Mouse (Mus musculus) embryo, embryonic 9.5 days (tissue): ENCODE measurements around the gene Bag6.

Experiments used
- DNase-seq: peaks from one replicate; pipeline ENCODE4 v3.0.0-alpha.2; 2017; ENCODE audit errors: extremely low spot score

The Bag6 gene

DNA sequence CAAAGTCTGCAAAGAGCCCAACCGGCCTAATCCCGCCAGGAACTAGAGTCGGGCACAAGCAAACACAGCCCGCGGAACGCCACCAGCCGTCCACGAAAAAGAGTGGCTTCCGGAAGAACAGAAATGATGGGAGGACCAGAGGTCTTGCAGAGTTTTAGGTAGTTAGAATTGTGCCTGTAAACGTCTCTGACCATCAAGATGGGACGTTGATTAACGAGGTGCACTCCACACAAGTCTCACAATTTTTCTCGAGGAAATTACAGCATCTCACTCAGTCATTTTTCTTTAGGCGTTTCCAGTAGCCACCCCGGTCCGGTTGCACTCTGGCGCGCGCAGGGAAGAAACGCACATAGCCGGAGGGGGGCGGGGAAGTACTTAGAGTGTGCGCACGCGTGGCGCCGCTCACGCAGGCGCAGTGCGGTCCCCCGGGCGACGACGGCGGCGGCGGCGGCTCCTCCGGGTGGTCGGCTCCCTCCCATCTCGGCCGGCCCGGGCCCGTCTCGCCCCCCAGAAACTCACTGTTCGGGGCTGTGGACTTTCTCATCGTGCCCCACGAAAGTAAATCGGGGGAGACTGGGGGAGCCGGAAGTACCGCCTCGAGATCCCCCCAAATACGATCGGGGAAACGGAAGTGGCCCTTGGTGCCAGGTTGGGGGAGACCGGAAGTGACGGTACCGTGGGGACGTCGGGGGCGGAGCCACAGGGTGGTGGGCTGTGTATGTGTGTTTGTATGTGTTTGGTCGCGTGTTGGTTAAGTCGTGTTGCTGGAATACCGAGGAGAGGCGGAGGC, at the start of gene Bag6:
Gene Bag6, plus strand, starts transcription at position 378 of the 790 bp plus-strand sequence.
- peak; percentile 96 for DNase-seq

DNA sequence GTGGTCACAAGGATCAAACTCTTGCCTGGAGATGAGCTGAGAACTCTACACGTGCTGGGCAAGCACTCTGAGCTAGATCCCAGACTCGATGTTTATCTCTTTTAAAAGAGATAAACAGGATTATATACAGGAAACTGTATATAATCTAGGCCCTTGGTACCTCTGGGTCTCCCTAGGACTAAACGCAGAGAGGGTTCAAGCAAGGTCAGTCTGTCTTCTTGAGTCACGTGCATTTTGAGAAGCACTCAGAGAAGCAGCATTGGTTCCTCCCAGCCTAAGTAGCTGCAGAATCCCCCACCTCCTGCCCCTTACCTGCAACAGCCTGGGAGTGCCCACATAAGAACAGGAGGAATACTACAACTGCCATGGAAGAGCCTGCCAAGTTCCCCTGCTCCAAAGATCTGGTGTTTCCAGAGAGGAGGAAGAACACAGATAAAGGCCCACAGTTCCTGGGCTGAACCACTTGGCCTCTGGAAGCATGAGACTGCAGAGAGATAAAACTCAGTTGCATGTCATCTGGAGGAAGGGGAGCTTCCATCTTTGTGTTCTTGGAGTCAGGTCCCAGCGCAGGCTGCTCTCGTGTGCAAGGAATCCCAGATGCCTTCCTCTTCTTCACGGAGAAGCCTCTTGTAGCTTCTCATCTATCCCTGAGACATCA, 49.6 kb upstream of the Bag6 start, which contains the start of gene Ly6g6f:
Gene Ly6g6f, minus strand, starts transcription at position 403 of the 658 bp plus-strand sequence.
- no peak for DNase-seq

DNA sequence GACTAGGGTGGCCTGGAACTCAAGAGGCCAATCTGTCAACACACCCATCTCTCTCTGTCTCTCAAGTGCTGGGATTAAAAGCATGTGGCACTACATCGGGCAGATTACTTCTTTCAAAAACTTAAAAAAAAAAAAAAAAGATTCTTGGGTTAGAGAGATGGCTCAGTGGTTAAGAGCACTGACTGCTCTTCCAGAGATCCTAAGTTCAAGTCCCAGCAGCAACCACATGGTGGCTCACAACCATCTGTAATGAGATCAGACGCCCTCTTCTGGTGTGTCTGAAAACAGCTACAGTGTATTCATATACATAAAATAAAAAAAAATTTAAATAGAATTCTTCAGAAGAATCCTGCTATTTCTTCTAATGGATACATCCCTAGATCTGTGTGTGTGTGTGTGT, 46.8 kb upstream of the Bag6 start:
- no peak for DNase-seq

DNA sequence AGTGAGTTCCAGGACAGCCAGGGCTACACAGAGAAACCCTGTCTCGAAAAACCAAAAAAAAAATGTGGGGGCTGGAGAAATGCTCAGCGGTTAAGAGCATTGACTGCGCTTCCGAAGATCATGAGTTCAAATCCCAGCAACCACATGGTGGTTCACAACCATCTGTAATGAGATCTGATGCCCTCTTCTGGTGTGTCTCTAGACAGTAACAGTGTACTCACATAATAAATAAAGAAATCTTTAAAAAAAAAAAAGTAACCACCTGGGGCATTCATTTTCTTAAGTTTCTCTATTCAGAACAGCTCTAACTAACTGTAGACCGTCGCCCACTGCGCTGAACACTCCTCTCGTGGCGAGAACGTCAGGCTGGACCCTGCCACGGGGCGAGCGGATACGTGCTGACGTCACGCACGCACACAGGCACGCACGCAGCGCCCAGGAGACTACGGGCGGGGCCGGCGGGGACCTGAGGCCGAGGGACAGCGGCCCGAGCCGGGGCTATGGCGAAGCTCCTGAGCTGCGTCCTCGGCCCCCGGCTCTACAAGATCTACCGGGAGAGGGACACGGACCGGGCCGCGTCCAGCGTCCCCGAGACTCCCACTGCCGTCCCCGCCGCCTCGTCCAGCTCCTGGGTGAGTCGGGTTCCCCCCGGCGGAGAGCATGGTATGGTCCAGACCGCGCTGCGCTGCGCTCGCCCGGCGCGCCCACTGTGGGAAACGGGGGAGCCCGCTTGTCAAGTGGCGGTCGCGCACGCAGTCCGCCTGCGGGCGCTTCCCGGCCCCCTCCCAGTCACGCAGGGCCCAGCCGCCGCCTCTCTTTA, 45.9 kb upstream of the Bag6 start, which contains the start of gene Abhd16a:
Gene Abhd16a, plus strand, starts transcription at position 439 of the 820 bp plus-strand sequence.
- DNase-seq, result peak; percentile 94

DNA sequence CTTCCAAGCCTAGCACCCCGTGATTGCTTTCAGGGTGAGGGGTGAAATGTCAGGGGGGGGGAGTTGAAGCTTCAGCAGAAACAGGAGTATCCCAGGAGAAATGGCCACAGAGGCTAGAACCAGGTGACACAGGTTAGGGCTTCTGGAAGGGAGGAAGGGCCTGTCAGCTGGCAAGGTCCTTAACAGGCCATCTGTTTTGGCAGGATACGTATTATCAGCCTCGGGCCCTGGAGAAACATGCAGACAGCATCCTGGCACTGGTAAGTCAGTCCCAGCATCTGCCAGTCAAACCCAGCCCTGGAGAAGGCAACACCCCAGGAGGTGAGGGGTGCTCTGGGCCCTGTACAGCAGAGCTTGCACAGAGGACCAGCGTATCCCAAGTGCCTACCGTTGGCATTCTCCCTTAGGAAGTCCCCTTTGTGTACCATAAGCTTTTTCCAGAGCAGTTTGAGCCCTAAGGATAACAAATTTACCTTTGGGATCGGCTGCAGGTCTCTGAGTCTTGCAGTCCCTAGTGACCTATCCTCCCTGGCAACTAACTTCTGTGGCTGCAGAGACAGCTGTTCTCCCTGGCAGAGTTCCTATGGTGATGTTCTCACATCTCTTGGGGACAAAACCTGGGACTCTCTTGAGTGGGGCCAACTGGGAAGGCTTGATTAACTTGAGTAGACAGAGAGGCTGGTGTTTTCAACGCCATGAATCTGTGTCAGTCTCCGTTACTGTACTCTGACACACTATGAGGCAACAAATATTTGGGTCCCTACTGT, 44.6 kb upstream of the Bag6 start:
- no peak for DNase-seq

DNA sequence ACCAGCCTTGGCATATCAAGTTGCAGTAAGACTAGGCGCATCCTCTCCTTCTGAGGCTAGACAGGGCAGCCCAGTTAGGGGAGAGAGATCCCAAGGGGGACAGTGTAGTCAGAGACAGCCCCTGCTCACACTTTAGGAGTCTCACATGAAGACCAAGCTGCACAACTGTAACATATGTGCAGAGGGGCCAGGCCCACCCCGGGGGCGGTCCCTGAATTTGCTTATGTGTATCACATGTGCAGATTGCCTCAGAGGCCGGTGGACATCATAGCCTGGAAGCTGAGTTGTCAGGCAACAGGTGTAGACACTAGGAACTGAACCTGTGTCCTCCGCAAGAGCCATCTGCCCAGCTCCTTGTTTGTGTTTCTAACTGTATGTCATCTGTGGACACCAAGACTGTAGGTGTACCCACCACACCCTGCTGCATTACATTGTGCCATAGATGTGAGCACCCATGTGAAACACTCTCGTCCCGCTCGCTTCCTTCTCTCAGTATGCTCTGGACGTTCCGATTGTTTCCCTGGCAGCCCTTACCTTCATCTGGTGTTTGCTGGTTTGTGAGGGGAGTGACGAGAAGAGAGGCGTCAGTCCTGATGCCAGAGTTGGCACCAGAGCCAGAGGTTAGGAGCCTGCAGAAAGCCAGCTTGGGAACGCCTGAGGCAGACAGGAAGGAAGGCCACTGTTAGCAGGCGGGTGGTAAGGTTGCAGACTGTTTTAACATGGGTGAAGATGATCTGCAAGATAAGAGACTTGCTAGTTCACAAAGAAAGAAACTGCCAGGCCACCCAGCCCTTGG, 42.4 kb upstream of the Bag6 start:
- DNase-seq, result no peak

DNA sequence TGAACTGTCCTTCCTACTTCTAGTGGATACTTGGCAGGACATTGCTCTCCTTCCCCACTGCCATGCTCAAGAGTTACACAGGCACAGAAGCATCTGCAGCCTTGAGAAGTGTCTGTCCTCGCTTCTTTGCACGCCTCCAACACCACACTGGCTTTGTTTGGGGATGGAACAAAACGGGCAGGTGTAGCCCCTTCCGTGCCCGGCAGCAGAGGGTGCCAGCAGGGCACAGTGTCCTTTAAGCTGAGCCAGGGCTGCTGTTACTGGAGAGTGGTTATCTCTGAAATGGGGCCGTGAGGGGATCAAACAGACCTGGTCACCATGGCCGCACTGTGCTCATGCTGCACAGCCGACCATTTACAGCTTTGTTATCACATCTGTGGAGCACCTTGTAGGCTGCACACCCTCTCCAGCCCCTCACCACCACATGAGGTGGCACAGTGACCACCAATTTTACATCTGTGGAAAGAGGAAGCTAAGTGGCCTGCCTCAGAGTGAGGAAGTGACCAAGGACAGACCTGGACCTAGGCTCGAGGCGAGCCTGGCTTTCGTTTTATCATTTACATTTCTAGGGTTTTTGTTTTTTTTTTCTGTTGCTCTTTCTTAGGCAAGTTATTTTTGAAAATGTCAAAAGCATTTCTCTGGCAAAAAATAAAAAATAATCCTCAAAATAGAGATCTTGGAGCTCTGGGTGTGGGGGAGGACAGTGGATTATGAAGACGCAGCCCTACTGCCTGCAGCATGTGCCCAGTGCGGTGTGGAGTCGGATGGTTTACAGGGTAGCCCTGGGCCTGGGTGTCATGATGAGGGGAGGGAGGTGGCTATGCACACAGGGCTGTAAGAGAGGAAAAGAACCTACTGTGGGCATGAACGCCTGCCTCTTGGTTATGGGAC, 40.3 kb upstream of the Bag6 start:
- no peak for DNase-seq

DNA sequence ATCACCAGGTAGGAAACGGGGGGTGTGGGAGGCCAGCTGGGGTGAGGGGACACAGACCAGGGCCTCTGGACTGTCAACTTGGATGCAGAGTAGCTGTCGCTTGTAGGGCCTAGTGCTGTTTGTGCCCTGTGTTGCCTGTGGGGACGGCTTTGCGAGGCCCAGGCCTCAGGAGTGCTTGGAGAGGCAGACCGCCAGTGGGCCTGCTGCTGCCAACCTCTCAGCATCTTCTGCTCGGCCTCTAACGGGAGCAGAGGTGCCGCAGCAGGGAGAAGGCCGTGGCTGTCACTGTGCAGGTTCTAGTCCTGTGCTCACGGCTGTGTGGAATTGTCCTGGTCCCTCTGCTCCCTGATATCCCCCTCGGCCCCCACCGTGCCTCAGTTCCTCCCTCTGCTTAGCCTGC, 38.4 kb upstream of the Bag6 start:
- DNase-seq, result no peak

DNA sequence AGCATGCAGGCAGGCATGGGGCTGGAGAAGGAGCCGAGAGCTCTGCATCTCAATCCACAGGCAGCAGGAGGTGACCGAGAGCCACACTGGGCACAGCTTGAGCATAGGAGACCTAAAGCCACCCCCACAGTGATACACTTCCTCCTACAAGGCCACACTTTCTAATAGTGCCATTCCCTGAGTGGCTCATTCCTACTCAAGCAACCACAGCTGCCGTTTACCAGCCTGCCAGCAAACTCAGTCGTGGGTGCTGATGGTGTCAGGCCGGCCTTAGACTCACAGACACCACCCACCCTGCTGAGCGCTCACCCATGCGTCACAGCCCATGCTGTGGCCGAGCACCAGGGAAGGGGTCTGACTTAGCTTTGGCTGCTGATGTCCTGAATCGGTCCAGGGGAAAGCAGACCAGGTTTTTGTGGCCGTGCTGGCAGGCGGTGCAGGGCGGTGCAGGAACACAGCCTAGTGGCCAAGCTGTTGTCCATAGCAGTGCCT, 37.8 kb upstream of the Bag6 start:
- DNase-seq, result no peak

DNA sequence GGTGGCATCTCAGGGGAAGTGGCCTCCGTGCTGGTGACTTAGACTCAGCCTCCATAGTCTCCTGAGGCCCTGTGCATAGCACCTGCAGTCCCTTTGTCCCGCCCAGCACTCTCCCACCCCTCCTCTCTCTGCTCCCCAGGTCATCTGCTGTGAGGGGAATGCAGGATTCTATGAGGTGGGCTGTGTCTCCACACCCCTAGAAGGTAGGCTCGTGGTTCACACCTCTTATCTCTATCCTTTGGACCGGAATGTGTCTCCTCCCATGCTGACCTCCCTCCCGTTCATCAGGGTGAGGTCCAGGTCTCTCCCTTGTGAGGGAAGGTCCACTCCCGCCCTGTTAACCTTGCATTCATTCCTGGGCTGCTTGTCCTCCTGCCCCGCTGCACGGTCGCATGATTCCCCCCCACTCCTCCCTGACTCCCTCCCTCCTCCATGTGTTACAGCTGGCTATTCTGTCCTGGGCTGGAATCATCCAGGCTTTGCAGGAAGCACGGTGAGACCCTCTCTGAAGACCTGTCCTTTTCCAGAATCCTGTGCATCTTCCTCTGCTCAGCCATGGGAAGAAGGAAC, 34.7 kb upstream of the Bag6 start:
- DNase-seq, result no peak

DNA sequence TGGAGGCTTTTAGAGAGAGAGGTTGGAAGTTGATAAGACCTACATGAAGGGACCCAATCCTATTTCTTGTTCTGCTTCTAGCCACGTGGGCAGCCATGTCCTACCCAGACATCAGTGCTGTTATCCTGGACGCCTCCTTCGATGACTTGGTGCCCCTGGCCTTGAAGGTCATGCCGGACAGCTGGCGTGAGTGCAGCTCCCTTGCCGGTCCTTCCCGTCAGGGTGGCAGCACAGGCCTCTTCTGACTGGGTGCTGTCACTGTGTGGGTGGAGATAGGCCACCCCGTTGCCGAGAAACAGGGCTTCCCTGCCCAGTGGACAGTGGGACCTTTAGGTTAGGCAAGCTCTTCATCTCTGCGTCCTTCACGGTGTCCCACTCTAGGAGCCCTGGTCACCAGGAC, 33.8 kb upstream of the Bag6 start:
- DNase-seq, result no peak

DNA sequence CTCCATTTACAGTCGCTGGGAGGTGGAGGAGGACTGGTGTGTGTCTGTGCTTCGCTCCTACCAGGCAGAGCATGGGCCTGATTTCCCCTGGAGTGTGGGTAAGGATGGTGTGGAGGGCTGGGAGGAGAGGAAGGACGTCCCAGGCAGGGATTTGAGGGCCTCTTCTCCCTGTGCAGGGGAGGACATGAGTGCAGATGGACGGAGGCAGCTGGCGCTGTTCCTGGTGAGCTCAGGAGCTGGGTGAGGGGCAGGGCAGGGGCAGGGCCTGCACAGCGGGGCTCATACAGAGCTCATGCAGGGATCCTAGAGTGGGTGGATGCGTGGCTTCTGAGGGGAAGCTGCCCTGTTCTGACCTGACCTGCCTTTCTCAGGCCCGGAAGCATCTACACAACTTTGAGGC, 32.7 kb upstream of the Bag6 start:
- DNase-seq, result no peak

DNA sequence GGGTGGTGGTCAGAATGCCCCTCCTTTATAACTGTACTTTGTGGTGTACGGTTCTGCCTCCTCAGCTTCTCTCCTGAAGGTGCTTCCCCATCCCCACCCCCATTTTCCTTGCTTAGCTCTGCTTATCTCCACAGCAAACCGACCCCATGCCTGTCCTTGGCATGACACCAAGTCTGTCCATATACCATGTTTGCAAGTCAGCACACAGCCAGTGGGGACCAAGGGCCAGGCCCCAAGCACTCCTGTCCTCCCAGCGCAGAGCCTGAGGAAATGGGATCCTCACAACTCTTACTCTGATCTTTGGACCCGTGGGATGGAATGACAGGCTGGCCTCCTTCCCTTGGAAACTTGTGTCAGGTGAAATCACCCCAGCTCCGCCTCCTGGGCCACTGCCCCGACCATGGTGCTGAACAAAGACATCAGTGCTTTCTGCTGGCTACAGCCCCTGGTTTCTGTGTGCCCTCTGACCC, 31.7 kb upstream of the Bag6 start:
- no peak for DNase-seq

DNA sequence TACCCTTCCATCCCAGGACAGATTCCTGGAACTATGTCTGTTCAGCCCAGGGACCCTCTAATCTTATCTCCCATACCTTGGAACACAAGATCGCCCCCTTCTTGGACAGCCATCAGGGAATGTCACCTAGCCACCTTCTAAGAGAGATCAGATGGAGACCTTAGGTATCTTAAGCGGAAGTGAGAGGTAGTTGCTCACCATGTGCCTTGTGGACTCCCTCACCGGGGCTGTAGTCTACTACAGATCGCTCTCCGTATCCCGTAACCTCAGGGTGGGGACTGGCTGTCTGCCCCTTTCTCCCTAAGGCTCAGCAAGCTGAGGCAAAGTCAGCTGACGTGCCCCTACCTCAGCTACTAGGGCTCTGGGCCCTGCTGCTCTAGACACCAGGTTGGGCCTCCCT, 30.9 kb upstream of the Bag6 start:
- no peak for DNase-seq

DNA sequence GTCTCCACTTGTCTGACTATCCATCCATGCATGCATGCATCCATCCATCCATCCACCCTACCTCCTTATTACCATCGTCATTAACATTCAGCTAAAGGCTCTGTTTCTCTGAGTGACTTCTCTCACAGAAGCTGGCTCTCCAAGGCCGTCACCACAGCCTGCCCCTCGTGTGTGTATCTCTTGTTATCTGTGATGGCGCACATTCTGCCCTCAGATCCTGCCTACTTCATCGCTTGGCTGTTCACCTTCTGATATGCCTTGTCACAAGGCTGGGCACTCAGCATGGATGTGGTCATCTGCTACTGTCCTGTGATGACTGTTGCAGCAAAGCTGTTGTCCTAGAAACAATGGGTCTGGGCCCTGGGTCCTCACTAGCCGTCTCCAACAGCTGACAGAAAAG, 30.2 kb upstream of the Bag6 start:
- no peak for DNase-seq

DNA sequence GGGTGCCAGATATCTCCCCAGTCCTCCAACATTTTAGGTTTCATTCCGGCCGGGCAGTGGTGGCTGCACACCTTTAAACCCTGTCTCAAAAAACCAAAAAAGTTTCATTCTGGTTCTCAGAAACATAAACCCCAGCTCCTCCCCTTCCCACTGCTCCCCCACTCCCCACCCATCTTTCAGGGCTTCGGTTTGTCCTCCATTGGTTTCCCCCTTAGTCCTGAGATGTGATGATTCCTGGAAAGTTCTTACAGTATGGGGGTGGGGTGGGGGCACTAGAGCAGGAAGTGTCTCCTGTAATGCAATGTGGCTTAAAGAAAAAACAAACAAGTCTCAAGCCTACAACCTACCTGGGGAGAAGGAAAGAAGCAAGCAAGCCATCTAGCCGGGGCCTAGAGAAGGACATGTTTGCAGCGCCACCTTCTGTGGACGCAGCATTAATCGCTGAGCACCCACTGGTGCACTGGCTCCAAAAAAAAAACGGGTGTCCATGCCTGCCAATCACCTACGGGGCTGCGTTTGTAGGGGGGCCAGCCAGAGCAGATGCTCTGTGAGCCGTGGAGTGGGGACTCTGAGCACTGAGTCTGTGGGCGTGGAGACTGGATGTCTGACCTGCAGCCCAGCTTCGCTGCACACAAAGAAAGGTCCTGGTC, 29.1 kb upstream of the Bag6 start:
- peak; percentile 23 for DNase-seq

DNA sequence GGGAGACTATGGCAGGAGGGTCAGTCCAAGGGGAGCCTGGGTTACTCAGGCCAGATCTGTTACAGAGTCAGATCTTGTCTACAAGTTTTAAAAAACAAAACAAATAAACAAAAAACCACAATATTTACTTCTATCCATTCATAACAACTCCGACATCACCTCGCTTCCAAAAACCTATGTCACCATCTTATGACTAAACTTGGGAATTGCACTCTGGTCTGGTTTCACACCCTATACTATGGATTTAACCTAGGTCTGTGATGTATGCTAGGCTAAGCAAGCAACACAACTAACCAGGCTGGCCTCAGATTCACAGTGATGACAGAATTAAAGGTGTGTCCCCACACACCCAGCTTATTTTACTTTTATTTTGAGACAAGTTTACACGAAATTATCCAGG, 28.5 kb upstream of the Bag6 start:
- DNase-seq, result no peak

DNA sequence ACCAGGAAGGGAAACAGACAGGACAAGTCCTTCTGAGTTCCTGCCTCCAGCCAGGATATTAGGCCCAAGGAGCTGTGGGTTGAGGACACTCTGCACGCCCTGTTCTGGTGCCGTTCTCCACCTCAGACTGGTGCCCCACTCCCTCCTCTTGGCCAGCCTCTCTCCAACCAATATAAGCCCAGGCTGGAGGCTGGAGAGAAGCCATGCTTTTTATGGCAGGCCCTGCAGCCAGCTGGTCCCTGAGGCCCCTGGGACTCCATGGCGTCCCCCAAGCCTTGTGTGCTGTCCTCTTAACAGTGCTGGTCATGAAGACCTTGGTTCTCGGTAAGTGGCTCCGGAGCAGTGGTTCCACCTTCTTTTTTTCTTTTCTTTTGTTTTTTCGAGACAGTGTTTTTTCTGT, 26.9 kb upstream of the Bag6 start, which contains the start of gene Ly6g5c:
Gene Ly6g5c, plus strand, starts transcription at position 183 of the 400 bp plus-strand sequence.
- no peak for DNase-seq

DNA sequence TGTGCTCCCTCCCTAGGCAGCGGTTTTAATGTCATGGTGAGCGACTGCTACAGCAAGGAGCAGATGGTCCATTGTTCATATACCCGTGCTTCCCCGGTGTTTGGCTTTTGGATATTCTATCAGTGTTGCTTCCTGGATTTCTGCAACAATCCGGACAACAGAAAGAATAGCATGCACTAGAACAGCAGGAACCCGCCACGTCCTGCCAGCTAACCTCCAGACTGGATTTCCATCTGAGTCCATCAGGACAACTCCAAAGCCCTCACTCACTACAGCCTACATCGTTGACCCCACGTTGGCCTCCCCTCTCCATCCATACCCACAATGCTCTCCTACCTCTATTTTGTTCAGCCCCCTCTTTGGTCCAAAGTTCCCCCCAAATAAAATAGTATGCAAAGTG, 23.2 kb upstream of the Bag6 start:
- no peak for DNase-seq
